Mouse (Mus musculus) ES-E14 (cell line): Measurements from ENCODE around the gene Pde4d.

Source experiments
- HCFC1 ChIP-seq: IDR thresholded peaks from 2 replicates; pipeline ENCODE4 v1.6.1; 2012; ENCODE audit warnings: low read length, inconsistent platforms, borderline replicate concordance; ENCODE audit not compliant: insufficient read depth
- MAFK ChIP-seq: IDR thresholded peaks from 2 replicates; pipeline ENCODE4 v1.6.1; 2014; ENCODE audit warnings: mild to moderate bottlenecking, low read depth, low read length, inconsistent platforms; ENCODE audit not compliant: insufficient read depth

DNA sequence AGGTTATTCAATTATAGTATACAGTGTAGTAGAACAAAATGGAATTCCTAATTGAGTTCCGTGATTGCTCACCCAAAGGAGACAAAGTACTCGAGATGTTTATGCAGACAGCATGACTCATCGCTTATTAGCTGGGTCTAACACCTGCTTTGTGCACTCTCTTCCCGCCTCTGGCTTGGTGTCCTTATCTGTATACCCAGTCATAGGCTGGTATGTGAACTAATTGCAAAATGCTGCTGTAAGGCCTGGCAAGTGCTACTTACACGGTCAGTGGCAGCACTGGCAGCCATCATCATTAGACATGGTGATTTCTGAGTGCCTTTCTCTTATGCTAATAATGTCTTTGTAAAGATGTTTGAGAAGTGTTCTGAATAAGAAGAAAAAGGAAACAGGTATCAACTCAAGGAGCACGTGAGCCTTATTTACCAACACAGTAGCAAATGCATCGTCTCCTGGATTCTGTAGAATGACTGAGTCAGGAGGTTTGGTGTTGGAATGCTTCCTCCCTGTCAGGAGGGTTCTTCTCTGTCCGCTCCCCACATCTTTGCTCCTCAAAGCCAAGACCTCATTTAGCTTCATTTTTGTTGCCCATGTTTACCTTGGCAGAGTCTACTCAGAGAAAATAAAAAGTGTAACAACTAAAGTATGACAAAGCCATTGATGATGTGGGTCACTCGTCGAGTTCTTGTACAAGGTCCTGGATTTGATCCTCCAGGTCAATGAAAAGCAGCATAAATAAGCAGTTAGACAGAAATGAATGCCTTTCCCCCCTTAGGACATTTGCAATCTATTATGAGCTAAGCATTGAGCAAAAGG lies 1202.2 kb downstream of the Pde4d start:
- TF ChIP-seq HCFC1 (no peak), MAFK (peak; percentile 22; the same call in 1 of the 2 replicates)
